Mouse (Mus musculus) stomach, postnatal 0 days (tissue): ENCODE results near the gene Htt.

Source experiments
- CTCF ChIP-seq: IDR thresholded peaks from 2 replicates; pipeline ENCODE4 v1.5.1; 2016; ENCODE audit warnings: antibody characterized with exemption, low read depth, mild to moderate bottlenecking, moderate library complexity
- EP300 ChIP-seq: optimal IDR thresholded peaks from 2 replicates; pipeline ENCODE3; 2016; ENCODE audit warnings: antibody characterized with exemption

GRCm38 (mm10) chr5:34806038-34806437 lies 44.5 kb downstream of the Htt start:
- no peak for TF ChIP-seq EP300
- peak; percentile 37 for TF ChIP-seq CTCF
